ENCODE assay signal across 14 mouse cellular contexts in genomic region chr10:10435014-10435413, GRCm38 (mm10).
"Had no signal": no experiment of that assay in that cellular context is flagged by ENCODE, and none has a peak within 500 bp of the region (broad histone marks: within the 10 kb centered on the region; RNA-seq: fewer than 3 reads in every experiment).

No protein-coding gene starts in this region.

- H3K9me3 ChIP-seq: kidney, embryonic 15.5 days; limb, embryonic 15.5 days; liver, embryonic 12.5 days; midbrain, embryonic 10.5 days; midbrain, embryonic 15.5 days had no signal

- H3K4me3 ChIP-seq: kidney, embryonic 15.5 days; limb, embryonic 15.5 days; liver, embryonic 12.5 days; midbrain, embryonic 10.5 days; midbrain, embryonic 15.5 days had no signal

- DNase-seq: kidney, postnatal 14 days; lung, embryonic 14.5 days; lung, postnatal 10 days; lung, postnatal 4 days; retina, postnatal 1 day; right cerebral cortex, postnatal 4 days; spleen, adult 18-20 months; thymus, adult 18-20 months; thymus, postnatal 14 days had no signal

- ATAC-seq: liver, embryonic 12.5 days; midbrain, embryonic 15.5 days had no signal

- H3K27ac ChIP-seq: kidney, embryonic 15.5 days; limb, embryonic 15.5 days; liver, embryonic 12.5 days; midbrain, embryonic 10.5 days; midbrain, embryonic 15.5 days had no signal

- H3K27me3 ChIP-seq: kidney, embryonic 15.5 days; limb, embryonic 15.5 days; liver, embryonic 12.5 days; midbrain, embryonic 15.5 days had no signal

- H3K9ac ChIP-seq: kidney, embryonic 15.5 days; limb, embryonic 15.5 days; liver, embryonic 12.5 days; lung, embryonic 14.5 days; midbrain, embryonic 15.5 days had no signal

- H3K4me1 ChIP-seq: kidney, embryonic 15.5 days; limb, embryonic 15.5 days; liver, embryonic 12.5 days; midbrain, embryonic 10.5 days; midbrain, embryonic 15.5 days had no signal

- H3K4me2 ChIP-seq: kidney, embryonic 15.5 days; limb, embryonic 15.5 days; liver, embryonic 12.5 days; lung, embryonic 14.5 days; midbrain, embryonic 15.5 days had no signal

- H3K36me3 ChIP-seq: kidney, embryonic 15.5 days; limb, embryonic 15.5 days; liver, embryonic 12.5 days; midbrain, embryonic 10.5 days; midbrain, embryonic 15.5 days had no signal
